Mouse (Mus musculus) heart, postnatal 0 days (tissue): ENCODE data around the gene Grin2d.

ENCODE experiments used
- CTCF ChIP-seq: IDR thresholded peaks from 2 replicates; pipeline ENCODE4 v1.5.1; 2016; ENCODE audit warnings: antibody characterized with exemption, control low read depth, low read depth
- EP300 ChIP-seq: IDR thresholded peaks from 2 replicates; pipeline ENCODE4 v1.6.1; 2016; ENCODE audit warnings: antibody characterized with exemption, low read depth

DNA sequence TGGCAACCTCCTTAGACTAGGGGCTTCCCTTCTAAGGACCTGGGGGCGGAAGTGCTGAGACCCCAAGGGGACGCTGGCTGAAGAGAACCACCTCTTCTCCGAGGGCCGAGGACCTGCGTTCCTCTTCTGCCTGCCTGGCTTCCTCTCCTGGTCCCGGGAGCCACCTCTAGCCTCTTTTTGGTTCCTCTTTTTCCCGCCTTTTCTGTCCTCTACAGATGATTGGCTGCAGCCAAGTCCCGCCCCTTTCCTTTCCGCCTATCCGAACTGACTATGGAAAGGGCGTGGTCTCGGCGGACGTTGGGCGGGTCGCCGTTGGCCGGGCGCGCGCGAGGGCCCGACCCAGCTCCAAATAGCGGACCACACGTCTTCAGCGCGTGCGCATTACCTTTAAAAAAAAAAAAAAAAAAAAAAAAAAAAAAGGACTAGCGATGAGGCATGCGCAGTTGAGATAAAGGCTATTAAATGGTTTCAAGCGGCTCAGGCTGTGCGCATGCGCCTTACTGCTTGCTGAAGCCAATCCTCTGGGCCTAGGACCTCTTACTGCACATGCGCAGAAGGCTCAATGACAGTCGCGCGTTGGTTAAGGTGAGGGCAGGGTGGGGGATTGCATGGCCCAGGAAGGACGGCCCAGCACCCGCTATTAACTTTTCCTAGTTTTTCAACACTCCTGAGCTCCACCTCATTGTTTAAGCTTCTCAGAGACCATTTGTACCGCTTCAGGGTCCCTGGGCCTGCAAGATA, 18.5 kb upstream of the Grin2d start, which contains the start of the genes Syngr4 and Tmem143:
- TF ChIP-seq EP300, result no peak
- TF ChIP-seq CTCF, result no peak
